Comparison of ENCODE assay signal across 8 mouse cellular contexts in the genomic region with DNA sequence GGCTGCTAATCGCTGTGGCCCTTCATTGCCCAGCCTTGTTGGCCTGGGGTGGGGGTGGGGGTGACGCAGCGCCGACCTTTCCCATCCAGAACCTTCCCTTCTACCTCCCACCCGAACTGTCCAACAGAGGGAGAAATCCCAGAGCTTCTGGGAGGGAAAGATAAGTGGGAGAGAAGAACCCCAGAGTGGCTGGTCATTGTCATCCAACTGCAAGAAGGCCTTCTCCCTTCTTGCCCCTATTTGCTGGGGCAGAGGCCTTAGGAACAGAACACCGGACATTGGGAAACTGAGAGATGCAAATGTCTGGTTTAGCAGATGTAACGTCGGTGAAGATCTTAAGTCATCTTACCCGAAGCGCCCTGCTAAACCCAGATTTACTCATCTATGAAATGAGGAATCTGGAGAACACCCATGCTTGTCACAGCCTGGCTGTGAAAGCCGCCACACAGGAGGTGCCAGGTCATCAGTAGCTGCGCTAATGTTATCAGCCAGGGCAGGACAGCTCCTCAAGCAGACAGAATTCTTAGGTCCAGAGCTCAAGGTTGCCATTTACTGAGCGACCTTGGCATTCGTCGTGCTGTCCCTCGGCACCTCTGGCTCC. TPM values are rescaled to one million over a fixed set of nuclear protein-coding genes. Genes with fewer than 3 reads are reported as not detected.
DNase-seq lines count a peak whose midpoint lies in the region; ATAC-seq and TF ChIP-seq lines count a peak whose summit lies in the region.

No protein-coding gene starts in this region.

- H3K27ac ChIP-seq in kidney, adult 2 months (ENCODE audit: insufficient read depth, low read depth, low read length), result 0 out of 2 replicates have a peak overlapping the region, but pooled peaks have one; percentile 81
- H3K27ac ChIP-seq in brown adipose tissue, adult 24 weeks (replicated peaks; ENCODE audit: low read depth, low read length), result peak overlapping the region; percentile 35
- H3K27ac ChIP-seq in hindbrain, postnatal 0 days, result peak overlapping the region; percentile 42; the same call in 1 of the 2 replicates

- no peaks in the 10 kb centered on the region for H3K36me3 ChIP-seq in kidney, adult 2 months (ENCODE audit: control insufficient read depth, insufficient read depth, low read length)
- H3K36me3 ChIP-seq in hindbrain, postnatal 0 days (ENCODE audit: insufficient read depth, low read length), result no peaks in the 10 kb centered on the region
- no peaks in the 10 kb centered on the region for H3K36me3 ChIP-seq in myocyte (ENCODE audit: control insufficient read depth, insufficient read depth)

- ATAC-seq in hindbrain, postnatal 0 days, result no peak

- H3K4me3 ChIP-seq in kidney, adult 2 months (ENCODE audit: insufficient read depth, low read depth, low read length), result peak overlapping the region; percentile 80; the same call in 1 of the 2 replicates
- peak overlapping the region; percentile 92 for H3K4me3 ChIP-seq in brown adipose tissue, adult 24 weeks (ENCODE audit: insufficient read depth, low read depth, low read length)
- H3K4me3 ChIP-seq in hindbrain, postnatal 0 days (ENCODE audit: low read length), result peak overlapping the region; percentile 58
- peak overlapping the region; percentile 31 for H3K4me3 ChIP-seq in myocyte

- H3K79me2 ChIP-seq in myocyte (ENCODE audit: control insufficient read depth, insufficient read depth), result no peaks in the 10 kb centered on the region

- H3K9me3 ChIP-seq in hindbrain, postnatal 0 days (ENCODE audit: low read length), result no peaks in the 10 kb centered on the region

- peak overlapping the region; percentile 99 for H3K4me2 ChIP-seq in hindbrain, postnatal 0 days (ENCODE audit: low read depth, low read length)
- peak overlapping the region; percentile 87 for H3K4me2 ChIP-seq in myocyte (ENCODE audit: low read depth)

- 0 out of 2 replicates have a peak overlapping the region, but pooled peaks have one; percentile 44 for H3K9ac ChIP-seq in hindbrain, postnatal 0 days (replicated peaks; ENCODE audit: low read length)

- TF ChIP-seq CTCF in kidney, adult 2 months (conservative IDR thresholded peaks at IDR 0.05; ENCODE audit: insufficient read depth, insufficient read length, low read depth, low read length), result no peak
- no peak for TF ChIP-seq CTCF in hindbrain, postnatal 0 days (IDR thresholded peaks at IDR 0.05; ENCODE audit: low read depth)

- no peaks in the 10 kb centered on the region for H3K4me1 ChIP-seq in kidney, adult 2 months (ENCODE audit: control insufficient read depth, insufficient read depth, low read length)
- peaks cover 12% of the 10 kb centered on the region for H3K4me1 ChIP-seq in brown adipose tissue, adult 24 weeks (ENCODE audit: control insufficient read depth, insufficient read depth, insufficient read length, low read length)
- H3K4me1 ChIP-seq in hindbrain, postnatal 0 days (ENCODE audit: insufficient read depth, low read length), result peaks cover 10% of the 10 kb centered on the region; the same call in 1 of the 2 replicates

- DNase-seq in kidney, adult 2 months, result no peak
- no peak for DNase-seq in kidney, postnatal 36 days
- no peak for DNase-seq in hindbrain, postnatal 0 days (ENCODE audit: low spot score)
- no peak for DNase-seq in right cerebral cortex, adult 18-20 months
- DNase-seq in right cerebral cortex, postnatal 36 days (ENCODE audit: low spot score in 2 of 2), result no peak
- no peak for DNase-seq in embryo, embryonic 11 days

- TF ChIP-seq POLR2A in kidney, adult 2 months (IDR thresholded peaks at IDR 0.05; ENCODE audit: low read depth, low read length), result no peak
- no peak for TF ChIP-seq POLR2A in myocyte (IDR thresholded peaks at IDR 0.05; ENCODE audit: insufficient read length, low read depth)

- 49% methylated on average over 16 of the region's 16 CpGs for WGBS in kidney, adult 2 months
- 37% methylated on average over 16 of the region's 16 CpGs for WGBS in hindbrain, postnatal 0 days

- no peaks in the 10 kb centered on the region for H3K27me3 ChIP-seq in kidney, adult 2 months (replicated peaks; ENCODE audit: control insufficient read depth, insufficient read depth, low read length)
- H3K27me3 ChIP-seq in hindbrain, postnatal 0 days (ENCODE audit: insufficient read depth, low read length), result peaks cover 35% of the 10 kb centered on the region; the same call in 1 of the 2 replicates
- no peaks in the 10 kb centered on the region for H3K27me3 ChIP-seq in myocyte (ENCODE audit: control insufficient read depth, insufficient read depth, insufficient read length)

- H3ac ChIP-seq in myocyte (ENCODE audit: control insufficient read depth, insufficient read length), result no peak overlapping the region

TF ChIP-seq in myocyte, 11 proteins besides CTCF, POLR2A, EP300 and RAD21:
- no peak for TF ChIP-seq REST (IDR thresholded peaks at IDR 0.05; ENCODE audit: insufficient read depth, insufficient read length)
- no peak for TF ChIP-seq TCF3 (IDR thresholded peaks at IDR 0.05; ENCODE audit: insufficient read length, low read depth)
- no peak for TF ChIP-seq MAX (IDR thresholded peaks at IDR 0.05; ENCODE audit: low read depth)
- TF ChIP-seq E2F4 (IDR thresholded peaks at IDR 0.05; ENCODE audit: insufficient read depth), result no peak
- no peak for TF ChIP-seq POLR2AphosphoS2 (IDR thresholded peaks at IDR 0.05; ENCODE audit: insufficient read length, low read depth)
- TF ChIP-seq SRF (IDR thresholded peaks at IDR 0.05; ENCODE audit: control insufficient read depth, insufficient read length, low read depth), result no peak
- no peak for TF ChIP-seq CEBPB (IDR thresholded peaks at IDR 0.05; ENCODE audit: insufficient read depth, poor library complexity, severe bottlenecking)

RNA-seq across cellular contexts. Expression of a gene that starts 0.5 kb away (rescaled TPM):
- polyA plus RNA-seq in kidney, adult 2 months (2012; rRNA removed), result 7.7 and 10.1 TPM in 2 replicates
- 1.9 and 4.3 TPM in 2 replicates for polyA plus RNA-seq in brown adipose tissue, adult 24 weeks (2012; ENCODE audit: insufficient read depth, insufficient read length, missing spikeins)
- 6.5 and 8.1 TPM in 2 replicates for total RNA-seq in hindbrain, postnatal 0 days (2014; rRNA removed)
- polyA plus RNA-seq in hindbrain, postnatal 0 days (2015; fragmentation: Nextera tagmentation; extraction: Ambion mirVana), result 3.8 and 5.2 TPM in 2 replicates
- polyA plus RNA-seq in myocyte (2012; fragmentation: generic; extraction: Trizol), result 2.1 TPM

Comparison
In these comparisons a context has a peak if more than half of its experiments do, and no peak if none do; other contexts are left out.
1. H3K4me3 ChIP-seq: peak in every context shown above with its lines; median percentile 92 in brown adipose tissue, adult 24 weeks; 80 in kidney, adult 2 months; 58 in hindbrain, postnatal 0 days; 31 in myocyte.